ENCODE assay signal across 20 mouse cellular contexts in genomic region chr11:71755115-71755514, GRCm38 (mm10). TPM values are rescaled to one million over a fixed set of nuclear protein-coding genes. Genes with fewer than 3 reads are reported as not detected.
DNase-seq lines count a peak whose midpoint lies in the region; ATAC-seq lines count a peak whose summit lies in the region.
"Had no signal": no experiment of that assay in that cellular context is flagged by ENCODE, and none has a peak within 500 bp of the region (broad histone marks: within the 10 kb centered on the region; RNA-seq: fewer than 3 reads in every experiment).

No protein-coding gene starts in this region.

- no peaks in the 10 kb centered on the region for H3K9me3 ChIP-seq in neural tube, embryonic 12.5 days
- H3K9me3 ChIP-seq in midbrain, embryonic 14.5 days (ENCODE audit: control insufficient read depth, low read length), result no peaks in the 10 kb centered on the region
- H3K9me3 ChIP-seq: heart, embryonic 10.5 days had no signal

- WGBS in neural tube, embryonic 12.5 days, result 69% methylated on average over 2 of the region's 2 CpGs
- 34% methylated on average over 2 of the region's 2 CpGs for WGBS in midbrain, embryonic 14.5 days

- H3K4me3 ChIP-seq in neural tube, embryonic 12.5 days, result no peak overlapping the region
- peak overlapping the region; percentile 14; the same call in 1 of the 2 replicates for H3K4me3 ChIP-seq in midbrain, embryonic 14.5 days (replicated peaks; ENCODE audit: low read depth, low read length)
- H3K4me3 ChIP-seq: heart, embryonic 10.5 days had no signal

- H3K27ac ChIP-seq in neural tube, embryonic 12.5 days, result no peak overlapping the region
- 0 out of 2 replicates have a peak overlapping the region, but pooled peaks have one; percentile 88 for H3K27ac ChIP-seq in midbrain, embryonic 14.5 days (replicated peaks; ENCODE audit: low read depth, low read length)
- H3K27ac ChIP-seq: heart, embryonic 10.5 days; kidney, postnatal 0 days; macrophage had no signal

- ATAC-seq in neural tube, embryonic 12.5 days (ENCODE audit: low FRiP score, low read depth), result no peak
- no peak for ATAC-seq in midbrain, embryonic 14.5 days (ENCODE audit: low FRiP score, low TSS enrichment)
- ATAC-seq in megakaryocyte-erythroid progenitor cell, adult 5-6 weeks (replicated peaks; ENCODE audit: low FRiP score, low TSS enrichment, poor library complexity, severe bottlenecking), result no peak
- ATAC-seq in megakaryocyte progenitor cell, adult 5-6 weeks (replicated peaks; ENCODE audit: poor library complexity), result no peak
- ATAC-seq: intestine, postnatal 0 days had no signal

- H3K4me1 ChIP-seq in neural tube, embryonic 12.5 days, result peaks cover 80% of the 10 kb centered on the region
- H3K4me1 ChIP-seq in midbrain, embryonic 14.5 days (ENCODE audit: control insufficient read depth, insufficient read depth, low read length), result peaks cover 70% of the 10 kb centered on the region

- H3K36me3 ChIP-seq in neural tube, embryonic 12.5 days, result peaks cover 6% of the 10 kb centered on the region; the same call in 1 of the 2 replicates
- peaks cover 6% of the 10 kb centered on the region for H3K36me3 ChIP-seq in midbrain, embryonic 14.5 days (ENCODE audit: control insufficient read depth, insufficient read depth, low read length)
- H3K36me3 ChIP-seq: heart, embryonic 10.5 days had no signal

- intact Hi-C loops in heart, postnatal 36 days (cut with DNase I), result loop anchor here (10.0 kb wide), 1 partner anchor 240 kb away; no protein-coding TSS in a partner anchor

- peak; percentile 49 to 63 for DNase-seq in cerebellum, adult 18-20 months
- DNase-seq in cerebellum, adult 11 months, result no peak
- DNase-seq in neural tube, embryonic 10.5 days (ENCODE audit: extremely low spot score, low spot score), result no peak
- DNase-seq in midbrain, embryonic 14.5 days, result no peak
- no peak for DNase-seq in heart, postnatal 36 days
- DNase-seq: adrenal gland, postnatal 10 days; embryo, embryonic 11 days; gastrocnemius, postnatal 25 days; heart, postnatal 14 days; lung, embryonic 14.5 days; right cerebral cortex, postnatal 4 days; thymus, adult 18-20 months had no signal

- peak overlapping the region; percentile 80 for H3K4me2 ChIP-seq in neural tube, embryonic 12.5 days (replicated peaks)
- H3K4me2 ChIP-seq in midbrain, embryonic 14.5 days (ENCODE audit: low read length), result peak overlapping the region; percentile 78
- H3K4me2 ChIP-seq: lung, embryonic 14.5 days had no signal

- no peak overlapping the region for H3K9ac ChIP-seq in neural tube, embryonic 12.5 days
- no peak overlapping the region for H3K9ac ChIP-seq in midbrain, embryonic 14.5 days (replicated peaks; ENCODE audit: low read length)
- H3K9ac ChIP-seq: lung, embryonic 14.5 days had no signal

- H3K27me3 ChIP-seq in neural tube, embryonic 12.5 days (replicated peaks), result peaks cover 5% of the 10 kb centered on the region; the same call in 1 of the 2 replicates
- H3K27me3 ChIP-seq in midbrain, embryonic 14.5 days (ENCODE audit: control insufficient read depth, insufficient read depth, low read length), result no peaks in the 10 kb centered on the region

RNA-seq across cellular contexts. Expression of gene Wscd1, which starts 5.4 kb away (rescaled TPM):
- 66.0 and 67.3 TPM in 2 replicates for polyA plus RNA-seq in neural tube, embryonic 12.5 days (2016; fragmentation: Nextera tagmentation; extraction: Ambion mirVana)
- 62.7 and 67.1 TPM in 2 replicates for polyA plus RNA-seq in midbrain, embryonic 14.5 days (2014; fragmentation: Nextera tagmentation; extraction: Ambion mirVana)
- not detected in 2 replicates for total RNA-seq in megakaryocyte-erythroid progenitor cell, adult 5-6 weeks (2014; fragmentation: Nextera tagmentation)
- not detected in 2 replicates for total RNA-seq in megakaryocyte-erythroid progenitor cell, adult 5-6 weeks (2017)
- total RNA-seq in megakaryocyte progenitor cell, adult 5-6 weeks (2015), result not detected in 2 replicates
- total RNA-seq in megakaryocyte progenitor cell, adult 5-6 weeks (2017), result not detected in 2 replicates
- total RNA-seq in heart, postnatal 36 days (2021), result 10 to 100 TPM in 1 of 2 experiments, 1 to 10 TPM in 1; 8.0 to 12.0 TPM
- total RNA-seq: CH12.LX had no signal
- polyA plus RNA-seq: macrophage had no signal

Comparison
In these comparisons a context has a peak if more than half of its experiments do, and no peak if none do; other contexts are left out.
1. DNase-seq: peak in cerebellum, adult 18-20 months (2 of 2); none in cerebellum, adult 11 months (single experiment), neural tube, embryonic 10.5 days (single experiment), midbrain, embryonic 14.5 days (single experiment) and heart, postnatal 36 days (0 of 2).
2. RNA of gene Wscd1, which starts 5.4 kb away (total RNA-seq): 8.0 to 12.0 TPM in heart, postnatal 36 days; not detected in megakaryocyte-erythroid progenitor cell, adult 5-6 weeks and not detected in megakaryocyte progenitor cell, adult 5-6 weeks; every median in the first group is over 4 times any median in the second.